In genomic region chr11:61476786-61477382, GRCm38 (mm10) we compare ENCODE assay signal across 8 mouse cellular contexts. TPM values are rescaled to one million over a fixed set of nuclear protein-coding genes. Genes with fewer than 3 reads are reported as not detected.
DNase-seq lines count a peak whose midpoint lies in the region; ATAC-seq and TF ChIP-seq lines count a peak whose summit lies in the region.

No protein-coding gene starts in this region.

- H3K4me3 ChIP-seq in heart, embryonic 12.5 days, result no peak overlapping the region
- peak overlapping the region; percentile 19 for H3K4me3 ChIP-seq in hindbrain, embryonic 15.5 days
- peak overlapping the region; percentile 17; the same call in 1 of the 2 replicates for H3K4me3 ChIP-seq in lung, postnatal 0 days (ENCODE audit: low read depth, low read length)

- no peak overlapping the region for H3K27ac ChIP-seq in heart, embryonic 12.5 days (ENCODE audit: poor library complexity, severe bottlenecking)
- peak overlapping the region; percentile 21; the same call in 1 of the 2 replicates for H3K27ac ChIP-seq in hindbrain, embryonic 15.5 days (replicated peaks)
- no peak overlapping the region for H3K27ac ChIP-seq in lung, postnatal 0 days (ENCODE audit: low read length)

- intact Hi-C loops in heart, postnatal 25 days (cut with DNase I), result no loop called here

- H3K9me3 ChIP-seq in heart, embryonic 12.5 days (replicated peaks), result no peaks in the 10 kb centered on the region
- no peaks in the 10 kb centered on the region for H3K9me3 ChIP-seq in hindbrain, embryonic 15.5 days
- no peaks in the 10 kb centered on the region for H3K9me3 ChIP-seq in lung, postnatal 0 days (ENCODE audit: low read length)

- H3K4me1 ChIP-seq in heart, embryonic 12.5 days (replicated peaks), result peaks cover 4% of the 10 kb centered on the region
- H3K4me1 ChIP-seq in hindbrain, embryonic 15.5 days (replicated peaks), result peaks cover 15% of the 10 kb centered on the region
- H3K4me1 ChIP-seq in lung, postnatal 0 days (ENCODE audit: insufficient read depth, low read depth, low read length), result no peaks in the 10 kb centered on the region

- no peaks in the 10 kb centered on the region for H3K27me3 ChIP-seq in heart, embryonic 12.5 days (replicated peaks)
- H3K27me3 ChIP-seq in hindbrain, embryonic 15.5 days, result no peaks in the 10 kb centered on the region
- H3K27me3 ChIP-seq in lung, postnatal 0 days (replicated peaks; ENCODE audit: insufficient read depth, low read length), result no peaks in the 10 kb centered on the region

- no peak for TF ChIP-seq EP300 in lung, postnatal 0 days (IDR thresholded peaks at IDR 0.05)

- peak overlapping the region; percentile 33 for H3K4me2 ChIP-seq in heart, embryonic 12.5 days
- peak overlapping the region; percentile 47 for H3K4me2 ChIP-seq in hindbrain, embryonic 15.5 days
- H3K4me2 ChIP-seq in lung, postnatal 0 days (replicated peaks; ENCODE audit: low read depth, low read length), result peak overlapping the region; percentile 48

- WGBS in heart, embryonic 12.5 days, result 55% methylated on average over 12 of the region's 12 CpGs
- WGBS in hindbrain, embryonic 15.5 days, result 45% methylated on average over 12 of the region's 12 CpGs
- 35% methylated on average over 12 of the region's 12 CpGs for WGBS in lung, postnatal 0 days

- H3K9ac ChIP-seq in heart, embryonic 12.5 days, result no peak overlapping the region
- H3K9ac ChIP-seq in hindbrain, embryonic 15.5 days, result peak overlapping the region; percentile 14; the same call in 1 of the 2 replicates
- no peak overlapping the region for H3K9ac ChIP-seq in lung, postnatal 0 days (replicated peaks; ENCODE audit: low read depth)

- TF ChIP-seq CTCF in lung, postnatal 0 days (IDR thresholded peaks at IDR 0.05), result no peak

- no peak for ATAC-seq in heart, embryonic 12.5 days (ENCODE audit: insufficient number of reproducible peaks, low FRiP score)
- peak; percentile 69; the same call in 1 of the 2 replicates for ATAC-seq in hindbrain, embryonic 15.5 days (ENCODE audit: low FRiP score, low read depth)
- 0 out of 2 replicates have a peak, but pooled peaks have one; percentile 37 for ATAC-seq in lung, postnatal 0 days
- ATAC-seq in CD4-positive, CD25-positive, alpha-beta regulatory T cell, adult 4 months, result no peak

- no peak for DNase-seq in heart, postnatal 25 days (ENCODE audit: low spot score)
- peak; percentile 85 for DNase-seq in cerebellum, adult 9-11 months
- peak; percentile 65 for DNase-seq in lung, postnatal 0 days (ENCODE audit: low spot score)
- DNase-seq in layer of hippocampus, adult 9-10 months (ENCODE audit: low spot score), result no peak
- DNase-seq in layer of hippocampus, postnatal 14 days (ENCODE audit: low spot score in 2 of 2), result no peak

- H3K36me3 ChIP-seq in heart, embryonic 12.5 days, result no peaks in the 10 kb centered on the region
- no peaks in the 10 kb centered on the region for H3K36me3 ChIP-seq in hindbrain, embryonic 15.5 days
- no peaks in the 10 kb centered on the region for H3K36me3 ChIP-seq in lung, postnatal 0 days (ENCODE audit: insufficient read depth, low read length)

RNA-seq across cellular contexts. Expression of gene Mfap4, which starts 8.3 kb away (rescaled TPM):
- 72.4 and 76.0 TPM in 2 replicates for polyA plus RNA-seq in heart, embryonic 12.5 days (2016; fragmentation: Nextera tagmentation; extraction: Ambion mirVana)
- total RNA-seq in heart, postnatal 25 days (2021), result 10 to 100 TPM; 43.3 to 50.0 TPM
- 42.2 and 49.7 TPM in 2 replicates for polyA plus RNA-seq in hindbrain, embryonic 15.5 days (2015; fragmentation: Nextera tagmentation; extraction: Ambion mirVana)
- polyA plus RNA-seq in lung, postnatal 0 days (2015; fragmentation: Nextera tagmentation; extraction: Ambion mirVana), result 2,152 and 2,309 TPM in 2 replicates
- 10 to 100 TPM in 1 of 2 experiments, 1 to 10 TPM in 1; 8.5 to 12.5 TPM for total RNA-seq in layer of hippocampus, postnatal 14 days (2021)
- not detected for polyA plus RNA-seq in CD4-positive, CD25-positive, alpha-beta regulatory T cell, adult 4 months (2017; shearing (Covaris generic))

RNA-seq across cellular contexts. Expression of gene Mapk7, which starts 17.3 kb away (rescaled TPM):
- polyA plus RNA-seq in heart, embryonic 12.5 days (2016; fragmentation: Nextera tagmentation; extraction: Ambion mirVana), result 33.9 and 35.3 TPM in 2 replicates
- 1 to 10 TPM; 6.0 to 7.7 TPM for total RNA-seq in heart, postnatal 25 days (2021)
- 71.1 and 74.8 TPM in 2 replicates for polyA plus RNA-seq in hindbrain, embryonic 15.5 days (2015; fragmentation: Nextera tagmentation; extraction: Ambion mirVana)
- 36.2 and 39.5 TPM in 2 replicates for polyA plus RNA-seq in lung, postnatal 0 days (2015; fragmentation: Nextera tagmentation; extraction: Ambion mirVana)
- 10 to 100 TPM; 32.8 to 36.2 TPM for total RNA-seq in layer of hippocampus, postnatal 14 days (2021)
- polyA plus RNA-seq in CD4-positive, CD25-positive, alpha-beta regulatory T cell, adult 4 months (2017; shearing (Covaris generic)), result 10 to 100 TPM in 1 of 2 experiments, 1 to 10 TPM in 1; 9.2 to 18.0 TPM

RNA-seq across cellular contexts. Expression of gene Rnf112, which starts 23.0 kb away (rescaled TPM):
- 0.17 and 0.42 TPM in 2 replicates for polyA plus RNA-seq in heart, embryonic 12.5 days (2016; fragmentation: Nextera tagmentation; extraction: Ambion mirVana)
- under 1 TPM; 0.26 to 0.53 TPM for total RNA-seq in heart, postnatal 25 days (2021)
- polyA plus RNA-seq in hindbrain, embryonic 15.5 days (2015; fragmentation: Nextera tagmentation; extraction: Ambion mirVana), result 28.2 and 28.9 TPM in 2 replicates
- polyA plus RNA-seq in lung, postnatal 0 days (2015; fragmentation: Nextera tagmentation; extraction: Ambion mirVana), result 0.24 and 0.32 TPM in 2 replicates
- total RNA-seq in layer of hippocampus, postnatal 14 days (2021), result 100 to 1,000 TPM; 328 to 329 TPM
- polyA plus RNA-seq in CD4-positive, CD25-positive, alpha-beta regulatory T cell, adult 4 months (2017; shearing (Covaris generic)), result not detected

RNA-seq across cellular contexts. Expression of gene B9d1, which starts 28.1 kb away (rescaled TPM):
- 9.0 and 11.0 TPM in 2 replicates for polyA plus RNA-seq in heart, embryonic 12.5 days (2016; fragmentation: Nextera tagmentation; extraction: Ambion mirVana)
- 10 to 100 TPM in 1 of 2 experiments, 1 to 10 TPM in 1; 8.4 to 10.4 TPM for total RNA-seq in heart, postnatal 25 days (2021)
- 31.6 and 34.9 TPM in 2 replicates for polyA plus RNA-seq in hindbrain, embryonic 15.5 days (2015; fragmentation: Nextera tagmentation; extraction: Ambion mirVana)
- 16.8 and 17.1 TPM in 2 replicates for polyA plus RNA-seq in lung, postnatal 0 days (2015; fragmentation: Nextera tagmentation; extraction: Ambion mirVana)
- total RNA-seq in layer of hippocampus, postnatal 14 days (2021), result 10 to 100 TPM; 37.3 to 37.4 TPM
- 1 to 10 TPM; 3.5 to 5.9 TPM for polyA plus RNA-seq in CD4-positive, CD25-positive, alpha-beta regulatory T cell, adult 4 months (2017; shearing (Covaris generic))

Comparison
In these comparisons a context has a peak if more than half of its experiments do, and no peak if none do; other contexts are left out.
1. ATAC-seq: peak in hindbrain, embryonic 15.5 days (single experiment) and lung, postnatal 0 days (single experiment); none in heart, embryonic 12.5 days (single experiment) and CD4-positive, CD25-positive, alpha-beta regulatory T cell, adult 4 months (single experiment).
2. DNase-seq: peak in cerebellum, adult 9-11 months (single experiment) and lung, postnatal 0 days (single experiment); none in heart, postnatal 25 days (single experiment), layer of hippocampus, adult 9-10 months (single experiment) and layer of hippocampus, postnatal 14 days (0 of 2).
3. RNA of gene Mfap4, which starts 8.3 kb away (polyA plus RNA-seq): 2,152 to 2,309 TPM in lung, postnatal 0 days, 72.4 to 76.0 TPM in heart, embryonic 12.5 days and 42.2 to 49.7 TPM in hindbrain, embryonic 15.5 days; not detected in CD4-positive, CD25-positive, alpha-beta regulatory T cell, adult 4 months; every median in the first group is over 10 times any median in the second.
4. RNA of gene Rnf112, which starts 23.0 kb away (polyA plus RNA-seq): 28.2 to 28.9 TPM in hindbrain, embryonic 15.5 days; 0.17 to 0.42 TPM in heart, embryonic 12.5 days, 0.24 to 0.32 TPM in lung, postnatal 0 days and not detected in CD4-positive, CD25-positive, alpha-beta regulatory T cell, adult 4 months; every median in the first group is over 10 times any median in the second.
5. Peak in every context shown above with its lines, with median percentiles within 50 percentile points of each other: H3K4me2 ChIP-seq.